Comparison of ENCODE assay signal across 21 mouse cellular contexts in the genomic region with DNA sequence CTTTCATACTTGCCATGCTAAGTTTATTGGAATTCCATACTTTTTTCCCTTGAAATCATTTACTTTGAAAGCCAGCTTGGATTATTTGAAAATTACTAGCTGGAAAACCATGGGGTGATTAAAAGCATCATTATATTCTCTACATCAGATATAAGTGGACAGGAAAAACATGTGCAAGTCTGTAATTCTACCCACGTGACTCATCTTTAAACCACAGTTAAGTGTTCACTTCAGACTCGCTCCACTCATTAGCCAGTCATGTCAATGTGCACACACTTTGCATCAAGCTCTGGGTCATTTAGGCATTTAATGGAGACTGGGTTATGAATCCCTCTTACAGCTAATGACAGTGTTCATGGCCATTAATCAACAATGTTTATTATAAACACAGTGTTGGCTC.
A peak's percentile ranks its signal among the peaks of the same experiment; 100 is the strongest.
DNase-seq lines count a peak whose midpoint lies in the region; ATAC-seq and TF ChIP-seq lines count a peak whose summit lies in the region.
"Had no signal": no experiment of that assay in that cellular context is flagged by ENCODE, and none has a peak within 500 bp of the region (broad histone marks: within the 10 kb centered on the region; RNA-seq: fewer than 3 reads in every experiment).

No protein-coding gene starts in this region.

- H3K4me2 ChIP-seq in intestine, embryonic 15.5 days (replicated peaks), result no peak overlapping the region
- no peak overlapping the region for H3K4me2 ChIP-seq in intestine, postnatal 0 days (replicated peaks; ENCODE audit: low read depth)
- H3K4me2 ChIP-seq: embryonic facial prominence, embryonic 13.5 days; heart, embryonic 11.5 days; heart, embryonic 15.5 days; hindbrain, embryonic 14.5 days had no signal

- H3K9me3 ChIP-seq in intestine, embryonic 15.5 days, result no peaks in the 10 kb centered on the region
- H3K9me3 ChIP-seq in intestine, postnatal 0 days (ENCODE audit: control insufficient read depth), result no peaks in the 10 kb centered on the region
- H3K9me3 ChIP-seq: embryonic facial prominence, embryonic 13.5 days; heart, embryonic 15.5 days; hindbrain, embryonic 10.5 days had no signal

- ATAC-seq in intestine, embryonic 15.5 days, result peak; percentile 43; the same call in 1 of the 2 replicates
- ATAC-seq in intestine, postnatal 0 days, result no peak
- ATAC-seq: forebrain, postnatal 0 days; intestine, embryonic 16.5 days had no signal

- H3K27ac ChIP-seq in intestine, embryonic 15.5 days, result no peak overlapping the region
- H3K27ac ChIP-seq in intestine, postnatal 0 days (ENCODE audit: low read depth, low read length), result no peak overlapping the region
- H3K27ac ChIP-seq: embryonic facial prominence, embryonic 13.5 days; heart, adult 2 months; heart, embryonic 15.5 days; hindbrain, embryonic 10.5 days; hindbrain, embryonic 14.5 days had no signal

- no peaks in the 10 kb centered on the region for H3K36me3 ChIP-seq in intestine, embryonic 15.5 days
- H3K36me3 ChIP-seq in intestine, postnatal 0 days (ENCODE audit: control insufficient read depth, insufficient read depth), result no peaks in the 10 kb centered on the region
- no peaks in the 10 kb centered on the region for H3K36me3 ChIP-seq in C2C12 (ENCODE audit: control insufficient read depth, insufficient read depth)
- H3K36me3 ChIP-seq: embryonic facial prominence, embryonic 13.5 days; heart, embryonic 15.5 days; hindbrain, embryonic 10.5 days had no signal

- no peak overlapping the region for H3K9ac ChIP-seq in intestine, embryonic 15.5 days
- H3K9ac ChIP-seq in intestine, postnatal 0 days (ENCODE audit: low read depth, low read length), result no peak overlapping the region
- H3K9ac ChIP-seq: embryonic facial prominence, embryonic 13.5 days; forebrain, postnatal 0 days; heart, embryonic 15.5 days; hindbrain, embryonic 14.5 days had no signal

- H3K79me3 ChIP-seq in C2C12 (ENCODE audit: low read depth), result no peaks in the 10 kb centered on the region

- intact Hi-C loops in heart, postnatal 14 days (cut with DNase I), result no loop called here

- 42% methylated on average over 2 of the region's 2 CpGs for WGBS in intestine, embryonic 15.5 days
- WGBS in intestine, postnatal 0 days, result 55% methylated on average over 2 of the region's 2 CpGs

- no peak overlapping the region for H3ac ChIP-seq in C2C12 (ENCODE audit: control insufficient read depth, insufficient read length, low read depth)

- H3K79me2 ChIP-seq in C2C12 (ENCODE audit: control insufficient read depth, insufficient read depth), result no peaks in the 10 kb centered on the region

- no peak for TF ChIP-seq POLR2A in brain, embryonic 14.5 days (IDR thresholded peaks at IDR 0.05; ENCODE audit: borderline replicate concordance, extremely low read depth, insufficient read depth, insufficient read length, poor library complexity, severe bottlenecking)

- TF ChIP-seq CTCF in intestine, postnatal 0 days (IDR thresholded peaks at IDR 0.05; ENCODE audit: low read depth), result no peak
- TF ChIP-seq CTCF in C2C12 (IDR thresholded peaks at IDR 0.05; ENCODE audit: control insufficient read depth, insufficient read depth, insufficient read length), result no peak
- no peak for TF ChIP-seq CTCF in brain, embryonic 14.5 days (IDR thresholded peaks at IDR 0.05; ENCODE audit: borderline replicate concordance, extremely low read depth, insufficient read depth, insufficient read length)

- peak; percentile 44 for DNase-seq in brain, embryonic 14.5 days (ENCODE audit: low read depth)
- no peak for DNase-seq in embryo, embryonic 10.5 days (ENCODE audit: low spot score)
- no peak for DNase-seq in adrenal gland, adult (ENCODE audit: inconsistent age in 2 of 2, low spot score in 1 of 2)
- no peak for DNase-seq in heart, postnatal 14 days
- DNase-seq: adrenal gland, postnatal 25 days; B cell, adult 2 months; cerebellum, adult 8-10 months; cerebellum, postnatal 14 days; forebrain, postnatal 0 days; gastrocnemius, postnatal 14 days; heart, adult 2 months; kidney, adult 8-10 months had no signal

- no peaks in the 10 kb centered on the region for H3K4me1 ChIP-seq in intestine, embryonic 15.5 days (replicated peaks)
- H3K4me1 ChIP-seq in intestine, postnatal 0 days (replicated peaks; ENCODE audit: control insufficient read depth, insufficient read depth, low read length), result no peaks in the 10 kb centered on the region
- H3K4me1 ChIP-seq: embryonic facial prominence, embryonic 13.5 days; heart, embryonic 15.5 days; hindbrain, embryonic 10.5 days had no signal

- no peaks in the 10 kb centered on the region for H3K27me3 ChIP-seq in intestine, embryonic 15.5 days (replicated peaks)
- H3K27me3 ChIP-seq in intestine, postnatal 0 days (replicated peaks; ENCODE audit: control insufficient read depth, insufficient read depth, low read length), result no peaks in the 10 kb centered on the region
- no peaks in the 10 kb centered on the region for H3K27me3 ChIP-seq in C2C12 (ENCODE audit: control insufficient read depth, insufficient read depth, insufficient read length)
- H3K27me3 ChIP-seq: embryonic facial prominence, embryonic 13.5 days; heart, embryonic 15.5 days had no signal

- H3K4me3 ChIP-seq in intestine, embryonic 15.5 days (replicated peaks), result no peak overlapping the region
- no peak overlapping the region for H3K4me3 ChIP-seq in intestine, postnatal 0 days (ENCODE audit: low read depth, low read length)
- no peak overlapping the region for H3K4me3 ChIP-seq in C2C12 (ENCODE audit: insufficient read depth, poor library complexity, severe bottlenecking)
- H3K4me3 ChIP-seq: embryonic facial prominence, embryonic 13.5 days; heart, adult 2 months; heart, embryonic 15.5 days; hindbrain, embryonic 10.5 days had no signal

TF ChIP-seq in C2C12, 6 proteins besides CTCF, POLR2A, EP300 and RAD21:
- TF ChIP-seq MYOD1 (IDR thresholded peaks at IDR 0.05; ENCODE audit: control insufficient read depth, insufficient read length, low read depth) (no peak), USF1 (IDR thresholded peaks at IDR 0.05; ENCODE audit: low read depth) (peak; percentile 86)
